Mouse (Mus musculus) neural tube, embryonic 14.5 days (tissue): ENCODE results near the gene Rpl29. TPM values are rescaled to one million over a fixed set of nuclear protein-coding genes. Genes with fewer than 3 reads are reported as not detected.

Source experiments
- ATAC-seq: fragments of 200-750 bp; cut with Nextera tagmentation; 2 replicates; pipeline ENCODE4 v1.8.0; 2017; ENCODE audit warnings: low read depth, mild to moderate bottlenecking, moderate TSS enrichment, moderate library complexity
- H3K27ac ChIP-seq: fragments of 300-500 bp; sonication (generic); 2 replicates; pipeline ENCODE4 v1.5.1; 2014; ENCODE audit warnings: low read depth, mild to moderate bottlenecking, control low read depth, low read length, moderate library complexity, mixed read lengths
- H3K27me3 ChIP-seq: fragments of 300-500 bp; sonication (generic); 2 replicates; pipeline ENCODE4 v1.6.1; 2014; ENCODE audit warnings: low read length; ENCODE audit not compliant: control insufficient read depth, insufficient read depth
- H3K36me3 ChIP-seq: fragments of 300-500 bp; sonication (generic); 2 replicates; pipeline ENCODE4 v1.6.1; 2014; ENCODE audit warnings: low read length, mixed read lengths; ENCODE audit not compliant: control insufficient read depth, insufficient read depth
- H3K4me1 ChIP-seq: fragments of 300-500 bp; sonication (generic); 2 replicates; pipeline ENCODE4 v1.6.1; 2014; ENCODE audit warnings: low read length; ENCODE audit not compliant: control insufficient read depth, insufficient read depth
- H3K4me2 ChIP-seq: fragments of 300-500 bp; sonication (generic); 2 replicates; pipeline ENCODE4 v1.6.1; 2014; ENCODE audit warnings: mild to moderate bottlenecking, low read depth, low read length, control low read depth
- H3K4me3 ChIP-seq: fragments of 300-500 bp; sonication (generic); 2 replicates; pipeline ENCODE4 v1.5.1; 2014; ENCODE audit warnings: low read depth, low read length, control low read depth, mixed read lengths
- H3K9ac ChIP-seq: fragments of 300-500 bp; sonication (generic); replicated peaks from 2 replicates; pipeline ENCODE4 v1.6.1; 2014; ENCODE audit warnings: low read depth, mild to moderate bottlenecking, control low read depth, low read length, mixed read lengths
- H3K9me3 ChIP-seq: fragments of 300-500 bp; sonication (generic); 2 replicates; pipeline ENCODE4 v1.6.1; 2016; ENCODE audit warnings: low read length; ENCODE audit not compliant: control insufficient read depth
- WGBS: fragments of 180-500 bp; shearing (Covaris S2); extraction: QIAGEN DNeasy Blood & Tissue Kit; methylation state at CpG from one replicate; pipeline ENCODE4 v1.1.7; 2014; 5-methylcytosine and 5-hydroxymethylcytosine counted together
- polyA plus RNA-seq: library from polyadenylated mRNA; unstranded; fragments of >200 nt; fragmentation: Nextera tagmentation; extraction: Ambion mirVana; gene quantifications from 2 replicates; pipeline ENCODE4 v1.2.1, GENCODE M21; 2014

Rpl29 gene
- polyA plus RNA-seq, 1 experiment from 2014 or later = 719 TPM

GRCm38 (mm10) chr9:106457920-106458319 is 28.7 kb downstream of the Rpl29 start:
- Histone ChIP-seq H3K4me2 (no peak overlapping the region), H3K9ac (no peak overlapping the region), H3K4me1 (peaks cover 38% of the 10 kb centered on the region), H3K27me3 (no peaks in the 10 kb centered on the region), H3K9me3 (no peaks in the 10 kb centered on the region), H3K27ac (no peak overlapping the region), H3K4me3 (no peak overlapping the region), H3K36me3 (peaks cover 26% of the 10 kb centered on the region)
- WGBS = 33% methylated on average over 5 of the region's 5 CpGs
- ATAC-seq = no peak

DNA sequence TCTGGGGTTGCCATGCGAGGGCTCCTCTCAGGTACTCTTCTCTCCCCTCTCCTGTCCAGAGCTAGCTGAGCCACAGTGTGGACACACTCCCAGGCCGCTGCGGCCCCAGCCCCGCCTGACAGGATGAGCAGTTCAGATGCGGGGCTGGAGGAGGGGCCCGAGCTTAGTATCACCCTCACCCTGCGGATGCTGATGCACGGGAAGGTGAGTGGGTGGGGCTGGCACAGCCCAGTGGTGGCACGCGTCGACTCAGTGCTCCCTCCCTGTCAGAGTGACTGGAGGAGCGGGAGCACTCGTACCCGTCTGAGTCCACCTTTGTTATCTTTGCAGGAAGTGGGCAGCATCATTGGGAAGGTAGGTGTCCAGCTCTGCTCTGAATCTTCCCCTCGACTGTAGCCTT is 30.7 kb downstream of the Rpl29 start:
- Histone ChIP-seq H3K4me3 (no peak overlapping the region), H3K27me3 (no peaks in the 10 kb centered on the region), H3K9me3 (no peaks in the 10 kb centered on the region), H3K4me1 (peaks cover 46% of the 10 kb centered on the region), H3K4me2 (no peak overlapping the region), H3K9ac (no peak overlapping the region), H3K27ac (no peak overlapping the region), H3K36me3 (peaks cover 41% of the 10 kb centered on the region)
- no peak for ATAC-seq
- 82% methylated on average over 15 of the region's 15 CpGs for WGBS

DNA sequence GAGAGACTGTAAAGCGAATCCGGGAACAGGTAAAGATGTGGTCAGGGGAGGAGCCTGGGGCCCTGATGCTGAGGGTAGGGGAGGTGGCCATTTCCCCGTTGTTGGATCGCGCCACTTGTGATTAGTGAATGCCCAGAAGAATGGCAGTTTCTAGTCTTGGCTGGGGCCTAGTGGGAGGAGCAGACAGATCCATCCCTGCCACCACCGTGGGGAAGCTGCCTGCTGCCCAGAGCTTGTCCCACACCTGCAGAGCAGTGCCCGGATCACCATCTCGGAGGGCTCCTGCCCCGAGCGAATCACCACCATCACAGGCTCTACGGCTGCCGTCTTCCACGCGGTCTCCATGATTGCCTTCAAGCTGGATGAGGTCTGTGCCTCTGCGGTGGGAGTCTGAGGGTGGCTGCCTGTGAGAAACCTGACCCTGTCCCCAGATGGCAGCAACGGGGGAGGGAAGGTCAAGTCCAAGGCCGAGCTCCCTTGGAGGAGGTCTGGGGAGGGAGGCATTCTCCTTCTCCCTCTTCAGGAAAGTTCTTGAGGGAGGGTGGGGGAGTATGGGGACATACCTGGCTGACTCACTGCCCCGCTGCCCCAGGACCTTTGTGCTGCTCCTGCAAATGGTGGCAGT is 31.3 kb downstream of the Rpl29 start:
- 75% methylated on average over 18 of the region's 18 CpGs for WGBS
- Histone ChIP-seq H3K4me3 (no peak overlapping the region), H3K4me2 (no peak overlapping the region), H3K9ac (no peak overlapping the region), H3K4me1 (peaks cover 43% of the 10 kb centered on the region), H3K27ac (no peak overlapping the region), H3K9me3 (no peaks in the 10 kb centered on the region), H3K36me3 (peaks cover 41% of the 10 kb centered on the region), H3K27me3 (no peaks in the 10 kb centered on the region)
- ATAC-seq = no peak

- Histone ChIP-seq H3K4me1 (peaks cover 43% of the 10 kb centered on the region), H3K4me2 (no peak overlapping the region), H3K9ac (no peak overlapping the region), H3K36me3 (peaks cover 41% of the 10 kb centered on the region), H3K4me3 (no peak overlapping the region), H3K27me3 (no peaks in the 10 kb centered on the region), H3K27ac (no peak overlapping the region), H3K9me3 (no peaks in the 10 kb centered on the region)
- 93% methylated on average over 9 of the region's 9 CpGs for WGBS
- no peak for ATAC-seq
Observed at GRCm38 (mm10) chr9:106461026-106461415, 31.8 kb downstream of the Rpl29 start.

DNA sequence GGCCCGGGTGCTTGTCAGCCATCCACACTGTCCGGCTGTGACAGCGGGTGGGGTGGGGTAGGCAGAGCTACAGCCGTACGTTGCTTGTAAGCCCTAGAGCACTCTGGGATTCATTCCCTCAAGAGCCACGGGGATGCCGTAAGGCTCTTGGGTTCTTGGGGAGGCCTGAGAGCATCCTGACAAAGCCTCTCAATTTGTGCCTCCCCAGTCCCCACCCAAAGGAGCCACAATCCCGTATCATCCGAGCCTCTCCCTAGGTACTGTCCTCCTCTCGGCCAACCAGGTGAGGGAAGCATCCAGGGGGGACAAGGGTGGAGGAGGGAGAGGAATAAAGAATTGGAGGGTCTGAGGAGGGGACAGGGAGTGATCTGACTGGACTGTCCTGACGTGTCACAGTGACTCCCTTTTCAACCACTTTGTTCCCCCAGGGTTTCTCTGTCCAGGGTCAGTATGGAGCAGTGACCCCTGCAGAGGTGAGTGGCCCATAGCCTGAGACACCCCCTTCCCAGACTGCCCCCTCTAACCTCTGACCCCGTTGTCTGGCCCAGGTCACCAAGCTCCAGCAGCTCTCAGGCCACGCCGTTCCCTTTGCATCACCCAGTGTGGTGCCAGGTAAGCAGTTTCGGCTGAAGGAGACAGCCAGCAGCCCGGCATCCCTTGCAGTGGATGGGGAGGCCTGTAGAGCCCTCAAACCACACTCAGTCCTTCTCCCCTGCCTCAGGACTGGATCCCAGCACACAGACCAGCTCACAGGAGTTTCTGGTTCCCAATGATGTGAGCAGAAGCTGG is 32.6 kb downstream of the Rpl29 start:
- H3K4me1 ChIP-seq = peaks cover 36% of the 10 kb centered on the region
- peaks cover 41% of the 10 kb centered on the region for H3K36me3 ChIP-seq
- ATAC-seq = no peak
- H3K27me3 ChIP-seq = no peaks in the 10 kb centered on the region
- H3K9me3 ChIP-seq = no peaks in the 10 kb centered on the region
- no peak overlapping the region for H3K27ac ChIP-seq
- WGBS = 87% methylated on average over 16 of the region's 16 CpGs
- no peak overlapping the region for H3K4me3 ChIP-seq
- H3K9ac ChIP-seq = no peak overlapping the region
- H3K4me2 ChIP-seq = no peak overlapping the region

DNA sequence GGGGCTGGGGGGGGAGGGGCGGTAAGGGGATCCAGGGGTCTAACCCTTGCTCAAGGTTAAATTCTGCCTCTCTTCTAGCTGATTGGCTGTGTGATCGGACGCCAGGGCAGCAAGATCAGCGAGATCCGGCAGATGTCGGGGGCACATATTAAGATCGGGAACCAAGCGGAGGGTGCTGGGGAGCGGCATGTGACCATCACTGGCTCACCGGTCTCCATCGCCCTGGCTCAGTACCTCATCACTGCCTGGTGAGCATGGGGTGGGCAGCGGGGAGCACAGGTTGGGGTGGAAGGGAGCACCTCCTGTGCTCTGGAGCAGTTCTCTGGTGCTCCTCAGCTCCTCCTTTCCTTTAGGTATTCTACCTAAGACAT is 33.2 kb downstream of the Rpl29 start:
- no peak overlapping the region for H3K27ac ChIP-seq
- H3K9ac ChIP-seq = no peak overlapping the region
- no peak overlapping the region for H3K4me2 ChIP-seq
- H3K9me3 ChIP-seq = no peaks in the 10 kb centered on the region
- H3K36me3 ChIP-seq = peaks cover 41% of the 10 kb centered on the region
- 93% methylated on average over 12 of the region's 12 CpGs for WGBS
- H3K27me3 ChIP-seq = no peaks in the 10 kb centered on the region
- peaks cover 30% of the 10 kb centered on the region for H3K4me1 ChIP-seq
- no peak overlapping the region for H3K4me3 ChIP-seq
- no peak for ATAC-seq

DNA sequence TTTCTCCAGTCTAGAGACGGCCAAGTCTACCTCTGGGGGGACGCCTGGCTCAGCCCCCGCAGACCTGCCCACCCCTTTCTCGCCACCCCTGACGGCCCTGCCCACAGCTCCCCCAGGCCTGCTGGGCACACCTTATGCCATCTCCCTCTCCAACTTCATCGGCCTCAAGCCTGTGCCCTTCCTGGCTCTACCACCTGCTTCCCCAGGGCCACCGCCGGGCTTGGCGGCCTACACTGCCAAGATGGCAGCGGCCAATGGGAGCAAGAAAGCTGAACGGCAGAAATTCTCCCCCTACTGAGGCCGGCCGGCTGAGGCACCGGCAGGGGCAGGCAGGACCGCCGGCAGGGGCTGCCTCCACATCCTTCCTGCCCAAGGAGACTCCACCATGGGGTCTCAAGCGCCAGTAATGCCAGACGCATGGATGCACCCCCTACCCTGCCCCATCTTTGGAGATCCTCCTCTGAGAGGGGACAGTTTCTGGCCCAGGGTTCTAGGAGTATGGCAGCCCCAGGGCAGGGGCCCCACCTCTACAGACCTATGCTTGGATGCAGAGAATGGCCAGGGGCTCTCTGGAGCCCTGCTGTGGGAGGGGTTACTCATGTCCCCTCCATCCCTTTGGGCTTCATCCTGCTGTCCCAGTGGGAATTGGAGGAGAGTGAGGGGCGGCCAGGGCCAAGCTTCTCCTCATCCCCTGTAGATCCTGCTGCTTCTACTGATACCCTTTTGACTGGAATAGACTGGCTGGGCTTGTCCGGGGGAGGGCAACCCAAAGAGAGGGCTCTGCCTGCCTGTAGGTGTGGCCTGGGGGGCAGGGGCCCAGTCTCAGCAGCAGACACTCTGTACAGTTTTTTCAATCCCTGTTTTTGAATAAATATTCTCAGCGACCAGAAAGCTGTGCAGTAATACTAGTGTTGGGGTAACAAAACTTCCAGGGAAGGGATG is 34.1 kb downstream of the Rpl29 start:
- H3K27ac ChIP-seq = no peak overlapping the region
- H3K4me1 ChIP-seq = peaks cover 24% of the 10 kb centered on the region

GRCm38 (mm10) chr9:106464751-106465541 is 35.7 kb downstream of the Rpl29 start:
- no peaks in the 10 kb centered on the region for H3K9me3 ChIP-seq

More for the DNA sequence above, 34.1 kb downstream of the Rpl29 start:
- no peak overlapping the region for H3K4me3 ChIP-seq
- peaks cover 40% of the 10 kb centered on the region for H3K36me3 ChIP-seq
- H3K4me2 ChIP-seq = no peak overlapping the region
- H3K27me3 ChIP-seq = no peaks in the 10 kb centered on the region
- no peak overlapping the region for H3K9ac ChIP-seq
- no peak for ATAC-seq
- no peaks in the 10 kb centered on the region for H3K9me3 ChIP-seq
- 78% methylated on average over 21 of the region's 21 CpGs for WGBS

More at GRCm38 (mm10) chr9:106464751-106465541, 35.7 kb downstream of the Rpl29 start:
- no peaks in the 10 kb centered on the region for H3K27me3 ChIP-seq
- ATAC-seq = peak; percentile 76
- peaks cover 37% of the 10 kb centered on the region for H3K36me3 ChIP-seq
- H3K4me1 ChIP-seq = peaks cover 18% of the 10 kb centered on the region
- peak overlapping the region; percentile 89 for H3K27ac ChIP-seq
- peak overlapping the region; percentile 97 for H3K4me2 ChIP-seq
- H3K9ac ChIP-seq = peak overlapping the region; percentile 77
- WGBS = under 1% methylated on average over 89 of the region's 99 CpGs
- peak overlapping the region; percentile 50 for H3K4me3 ChIP-seq
